Mouse (Mus musculus) brown adipose tissue, adult 24 weeks (tissue): ENCODE measurements around the gene Haspin. TPM values are rescaled to one million over a fixed set of nuclear protein-coding genes. Genes with fewer than 3 reads are reported as not detected.

Experiments used
- H3K27ac ChIP-seq: fragments of 200-500 bp; replicated peaks from 2 replicates; pipeline ENCODE4 v1.5.1; 2012; ENCODE audit warnings: low read depth, mild to moderate bottlenecking, low read length
- H3K4me1 ChIP-seq: fragments of 200-500 bp; 2 replicates; pipeline ENCODE4 v1.6.1; 2012; ENCODE audit warnings: low read length, mixed read lengths; ENCODE audit not compliant: control insufficient read depth, insufficient read depth, insufficient read length
- H3K4me3 ChIP-seq: fragments of 200-500 bp; 2 replicates; pipeline ENCODE4 v1.5.1; 2012; ENCODE audit warnings: low read depth, mild to moderate bottlenecking, low read length, moderate library complexity; ENCODE audit not compliant: insufficient read depth
- polyA plus RNA-seq: library from polyadenylated mRNA; stranded (reverse); fragments of >200 nt; gene quantifications from 2 replicates; pipeline ENCODE4 v1.2.4, GENCODE M21; 2012; ENCODE audit not compliant: missing spikeins, insufficient read depth, insufficient read length

Haspin gene
- not detected in 2 replicates for polyA plus RNA-seq

GRCm38 (mm10) chr11:73137591-73138501 lies at the start of gene Haspin:
TSS of gene Haspin (minus strand) at chr11:73138294.
- no peaks in the 10 kb centered on the region for H3K4me1 ChIP-seq
- H3K27ac ChIP-seq, result no peak within 1 kb of the TSS
- peak within 1 kb of the TSS; percentile 80 for H3K4me3 ChIP-seq

GRCm38 (mm10) chr11:73187231-73187630 lies 49.1 kb upstream of the Haspin start:
- H3K4me1 ChIP-seq, result no peaks in the 10 kb centered on the region
- H3K4me3 ChIP-seq, result no peak overlapping the region
- H3K27ac ChIP-seq, result no peak overlapping the region

GRCm38 (mm10) chr11:73185872-73186615 lies 48.0 kb upstream of the Haspin start:
- Histone ChIP-seq H3K27ac (no peak overlapping the region), H3K4me3 (no peak overlapping the region), H3K4me1 (no peaks in the 10 kb centered on the region)

DNA sequence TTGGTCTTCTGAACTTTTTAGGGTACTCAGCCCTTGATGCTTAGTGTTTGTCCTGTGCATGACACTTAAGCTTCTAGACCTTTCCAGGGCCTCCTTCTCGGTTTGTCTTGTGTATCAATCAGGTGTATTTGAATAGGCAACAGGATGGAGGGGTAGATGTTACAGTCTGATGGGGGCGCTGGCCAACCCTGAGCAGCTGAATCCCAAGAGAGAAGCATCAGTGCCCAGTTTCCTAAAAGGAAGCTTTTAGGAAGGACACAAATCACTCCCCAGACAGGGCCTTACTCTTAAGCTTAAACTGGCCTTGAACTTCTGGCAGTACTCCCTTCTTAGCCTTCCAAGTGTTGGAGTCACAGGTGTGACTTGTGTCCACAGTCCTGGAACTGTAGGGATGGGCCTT lies 39.8 kb upstream of the Haspin start:
- Histone ChIP-seq H3K4me1 (peaks cover 8% of the 10 kb centered on the region), H3K27ac (peak overlapping the region; percentile 96), H3K4me3 (peak overlapping the region; percentile 85)

GRCm38 (mm10) chr11:73177509-73177875 lies 39.4 kb upstream of the Haspin start:
- Histone ChIP-seq H3K4me1 (peaks cover 11% of the 10 kb centered on the region), H3K27ac (peak overlapping the region; percentile 96), H3K4me3 (peak overlapping the region; percentile 85)

- H3K4me3 ChIP-seq, result peak within 1 kb of the TSS; percentile 99
- H3K27ac ChIP-seq, result peak within 1 kb of the TSS; percentile 97
- peaks cover 16% of the 10 kb centered on the region for H3K4me1 ChIP-seq
These were observed 38.8 kb upstream of the Haspin start, which contains the start of the genes Emc6 and Tax1bp3 for GRCm38 (mm10) chr11:73176608-73177508. TSS of gene Emc6 (minus strand) at chr11:73177037. TSS of gene Tax1bp3 (plus strand) at chr11:73177083.

DNA sequence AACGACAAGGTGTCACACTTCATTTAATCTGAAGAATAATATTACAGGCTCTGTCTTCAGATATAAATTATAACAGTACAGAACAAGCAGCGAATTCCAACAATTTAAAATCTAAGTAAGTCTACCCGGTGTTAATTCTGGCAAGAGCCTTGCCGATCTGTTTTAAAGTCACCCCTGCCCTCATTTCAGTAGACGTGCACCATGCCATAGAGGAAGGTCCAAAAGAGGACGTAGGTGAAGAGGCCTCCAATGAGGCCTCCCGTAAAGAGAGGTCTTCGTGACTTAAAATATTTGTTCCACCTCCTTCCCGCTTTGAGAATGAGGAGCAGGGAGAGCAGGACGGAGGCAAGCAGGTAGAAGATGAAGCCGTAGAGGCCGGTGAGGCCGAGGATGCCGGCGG lies 38.1 kb upstream of the Haspin start:
- H3K4me3 ChIP-seq, result peak overlapping the region; percentile 99
- peak overlapping the region; percentile 97 for H3K27ac ChIP-seq
- peaks cover 23% of the 10 kb centered on the region for H3K4me1 ChIP-seq

DNA sequence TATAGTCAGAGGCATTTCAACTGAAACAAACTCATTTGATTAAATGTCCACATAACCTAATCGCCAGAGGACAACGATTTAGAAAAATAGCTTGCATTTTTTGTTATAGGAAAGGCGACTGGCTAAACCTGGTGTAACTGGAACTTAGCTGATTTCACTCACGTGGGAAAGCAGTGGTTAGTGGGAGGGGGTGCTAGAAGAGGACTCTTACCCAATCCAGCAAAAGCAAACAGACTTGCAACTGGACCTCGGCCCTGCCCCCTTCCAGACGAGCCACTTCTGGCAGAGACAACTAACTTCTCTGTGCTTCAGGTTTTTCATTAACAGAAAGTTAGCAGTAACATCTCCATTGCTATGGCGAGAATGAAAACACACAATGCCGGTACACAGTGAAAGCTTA lies 37.5 kb upstream of the Haspin start:
- H3K4me3 ChIP-seq, result peak overlapping the region; percentile 99
- H3K4me1 ChIP-seq, result peaks cover 24% of the 10 kb centered on the region
- H3K27ac ChIP-seq, result peak overlapping the region; percentile 97

- H3K27ac ChIP-seq, result peak overlapping the region; percentile 68
- H3K4me3 ChIP-seq, result no peak overlapping the region
- H3K4me1 ChIP-seq, result peaks cover 17% of the 10 kb centered on the region
These were observed 34.1 kb upstream of the Haspin start for GRCm38 (mm10) chr11:73172186-73172585.

GRCm38 (mm10) chr11:73169231-73169630 lies 31.1 kb upstream of the Haspin start:
- Histone ChIP-seq H3K4me1 (peaks cover 17% of the 10 kb centered on the region), H3K4me3 (no peak overlapping the region), H3K27ac (no peak overlapping the region)

DNA sequence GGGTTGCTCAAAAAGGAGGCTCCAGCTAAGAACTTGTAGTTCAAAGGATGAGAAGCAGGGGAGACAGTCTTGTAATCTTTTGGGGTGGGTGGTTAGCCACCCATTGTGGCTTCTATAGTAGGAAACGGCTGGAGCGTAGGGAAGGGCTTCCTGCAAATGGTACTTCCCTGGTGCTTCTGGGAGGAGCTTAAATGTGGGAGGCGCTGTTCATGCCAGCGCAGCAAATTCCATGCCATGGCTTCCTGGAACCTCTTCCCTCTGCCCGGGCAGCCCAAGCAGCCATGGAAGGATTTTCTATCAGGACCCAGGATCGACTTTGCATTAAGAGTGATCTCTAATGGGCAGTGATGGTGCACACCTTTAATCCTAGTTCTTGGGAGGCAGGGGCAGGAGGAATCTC lies 30.5 kb upstream of the Haspin start:
- H3K4me3 ChIP-seq, result no peak overlapping the region
- H3K4me1 ChIP-seq, result peaks cover 17% of the 10 kb centered on the region
- no peak overlapping the region for H3K27ac ChIP-seq

DNA sequence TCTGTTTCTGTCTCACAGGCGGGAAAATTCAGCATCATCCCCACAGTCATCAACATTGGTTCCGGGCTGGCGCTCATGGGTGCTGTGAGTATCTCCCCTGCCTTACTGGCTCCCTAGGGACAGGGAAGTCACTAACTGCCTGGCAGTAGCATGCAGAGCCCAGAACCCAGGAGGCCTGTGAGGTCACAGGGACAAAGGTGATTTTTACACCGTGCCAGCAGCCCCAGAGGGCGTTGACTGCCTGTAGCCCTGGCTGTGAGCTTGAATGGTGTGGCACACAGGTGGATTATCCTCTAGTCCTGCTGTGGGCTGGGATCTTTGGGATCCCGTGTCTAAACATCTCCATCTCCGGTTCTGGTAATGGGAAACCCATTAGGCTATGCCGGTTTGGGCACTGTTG lies 30.0 kb upstream of the Haspin start:
- H3K4me1 ChIP-seq, result peaks cover 17% of the 10 kb centered on the region
- H3K27ac ChIP-seq, result no peak overlapping the region

DNA sequence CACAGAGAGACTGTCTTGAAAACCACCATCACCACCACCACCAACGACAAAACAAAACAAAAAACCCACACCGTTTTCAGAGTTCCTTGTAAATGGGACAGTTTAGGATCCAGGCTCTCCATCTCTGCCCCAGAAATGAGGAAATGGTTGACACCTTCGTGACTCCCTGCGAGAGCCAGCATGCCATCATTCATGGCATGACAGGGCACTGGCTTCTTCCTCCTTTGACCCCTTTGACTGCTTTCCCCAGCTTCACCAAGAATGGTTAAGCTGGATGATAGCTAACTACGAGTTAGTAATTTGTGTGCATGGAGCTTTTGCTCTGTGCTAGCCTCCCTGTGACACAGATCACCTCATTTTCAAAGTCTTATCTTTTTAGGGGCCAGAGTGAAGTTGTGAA lies 24.2 kb upstream of the Haspin start:
- Histone ChIP-seq H3K4me3 (no peak overlapping the region), H3K27ac (no peak overlapping the region; the same call in 1 of the 2 replicates), H3K4me1 (no peaks in the 10 kb centered on the region)

More for the DNA sequence above, 30.0 kb upstream of the Haspin start:
- no peak overlapping the region for H3K4me3 ChIP-seq

DNA sequence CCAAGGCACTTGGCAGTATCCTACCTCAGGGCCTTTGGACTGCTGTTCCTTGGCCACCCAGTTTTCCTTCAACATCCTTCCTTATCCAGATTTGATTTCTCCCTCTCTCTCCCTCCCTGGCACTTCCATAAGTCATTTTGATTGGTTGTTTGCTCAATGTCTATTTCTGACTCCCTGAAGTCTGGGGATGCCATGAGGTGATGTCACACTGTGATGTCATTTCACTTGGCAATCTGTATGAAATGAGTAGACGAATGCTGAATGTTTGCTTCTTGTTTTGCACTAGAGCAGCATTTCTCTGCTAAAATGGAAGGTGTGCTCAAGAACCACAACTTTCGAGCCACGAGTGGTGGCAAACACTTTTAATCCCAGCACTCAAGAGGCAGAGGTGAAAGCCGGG lies 23.5 kb upstream of the Haspin start:
- peak overlapping the region; percentile 65 for H3K4me3 ChIP-seq

More for the DNA sequence above, 23.5 kb upstream of the Haspin start:
- Histone ChIP-seq H3K27ac (peak overlapping the region; percentile 81), H3K4me1 (no peaks in the 10 kb centered on the region)
